Mouse (Mus musculus) MEL (cell line): Measurements from ENCODE around the gene Rap1b.

Source experiments
- CTCF ChIP-seq, 3 experiments: IDR thresholded peaks in 2 of 3; conservative IDR thresholded peaks in 1 of 3; 2 replicates each; pipeline ENCODE4 v1.5.1; 2011 to 2012; ENCODE audit warnings: low read length in 3 of 3, low read depth in 2 of 3, mild to moderate bottlenecking in 2 of 3, improper control_type of control experiment in 1 of 3, inconsistent platforms in 1 of 3, mixed read lengths in 1 of 3, moderate library complexity in 1 of 3; ENCODE audit not compliant: control insufficient read depth in 1 of 3, insufficient read depth in 1 of 3, poor library complexity in 1 of 3, severe bottlenecking in 1 of 3
- JUND ChIP-seq: IDR thresholded peaks from 2 replicates; pipeline ENCODE4 v1.6.1; 2011; ENCODE audit warnings: low read depth, mild to moderate bottlenecking, improper control_type of control experiment, low read length
- MAFK ChIP-seq: IDR thresholded peaks from 2 replicates; pipeline ENCODE4 v1.6.1; 2011; ENCODE audit warnings: low read depth, mild to moderate bottlenecking, low read length, improper control_type of control experiment, borderline replicate concordance
- MXI1 ChIP-seq: IDR thresholded peaks from 2 replicates; pipeline ENCODE4 v1.6.1; 2011; ENCODE audit warnings: mild to moderate bottlenecking, low read depth, low read length, improper control_type of control experiment
- RCOR1 ChIP-seq: IDR thresholded peaks from 2 replicates; pipeline ENCODE4 v1.6.1; 2012; ENCODE audit warnings: low read depth, mild to moderate bottlenecking, inconsistent platforms, low read length, improper control_type of control experiment
- TAL1 ChIP-seq: IDR thresholded peaks from 2 replicates; pipeline ENCODE4 v1.6.1; 2012; ENCODE audit warnings: mild to moderate bottlenecking, inconsistent platforms, low read length, moderate library complexity, mixed read lengths
- ZKSCAN1 ChIP-seq: IDR thresholded peaks from 2 replicates; pipeline ENCODE4 v1.6.1; 2012; ENCODE audit warnings: low read depth, mild to moderate bottlenecking, inconsistent platforms, low read length, improper control_type of control experiment, moderate library complexity

DNA sequence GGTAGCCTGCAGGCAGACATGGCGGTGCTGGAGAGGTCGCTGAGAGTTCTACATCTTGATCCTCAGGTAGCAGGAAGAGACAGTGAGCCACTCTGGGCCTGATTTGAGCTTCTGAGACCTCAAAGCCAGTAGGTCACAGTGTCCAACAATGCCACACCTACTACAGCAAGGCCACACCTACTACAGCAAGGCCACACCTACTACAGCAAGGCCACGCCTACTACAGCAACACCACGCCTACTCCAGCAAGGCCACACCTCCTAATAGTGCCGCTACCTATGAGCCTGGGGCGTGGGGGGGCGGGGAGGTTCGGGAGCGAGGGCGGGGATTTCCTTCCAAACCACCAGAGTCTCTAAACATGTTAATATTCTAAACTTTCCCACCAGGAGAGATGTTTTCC, 45.5 kb upstream of the Rap1b start:
- TF ChIP-seq TAL1 (no peak), MXI1 (no peak), JUND (no peak), CTCF (IDR thresholded peaks at IDR 0.05 in 2 of 3, conservative IDR thresholded peaks at IDR 0.05 in 1 of 3; ENCODE audit: control insufficient read depth in 1 of 3, insufficient read depth in 1 of 3, low read depth in 2 of 3, low read length in 3 of 3, poor library complexity in 1 of 3, severe bottlenecking in 1 of 3) (no peak), RCOR1 (no peak), ZKSCAN1 (no peak), MAFK (no peak)
